Mouse (Mus musculus): ENCODE measurements around the gene Ptgfrn. TPM values are rescaled to one million over a fixed set of nuclear protein-coding genes. Genes with fewer than 3 reads are reported as not detected.

Ptgfrn gene
- total RNA-seq (2021): 10 to 100 TPM; 33.3 to 37.5 TPM
- long read RNA-seq, experiment 1, full-length matches to known transcripts: 4 of 10 reads
- long read RNA-seq, experiment 1, partial matches to known transcripts: 0 of 10 reads
- long read RNA-seq, experiment 1, other reads (novel, unspliced or antisense): 6 of 10 reads
- long read RNA-seq, experiment 2, full-length matches to known transcripts: 2 of 9 reads
- long read RNA-seq, experiment 2, partial matches to known transcripts: 1 of 9 reads
- long read RNA-seq, experiment 2, other reads (novel, unspliced or antisense): 6 of 9 reads

DNA sequence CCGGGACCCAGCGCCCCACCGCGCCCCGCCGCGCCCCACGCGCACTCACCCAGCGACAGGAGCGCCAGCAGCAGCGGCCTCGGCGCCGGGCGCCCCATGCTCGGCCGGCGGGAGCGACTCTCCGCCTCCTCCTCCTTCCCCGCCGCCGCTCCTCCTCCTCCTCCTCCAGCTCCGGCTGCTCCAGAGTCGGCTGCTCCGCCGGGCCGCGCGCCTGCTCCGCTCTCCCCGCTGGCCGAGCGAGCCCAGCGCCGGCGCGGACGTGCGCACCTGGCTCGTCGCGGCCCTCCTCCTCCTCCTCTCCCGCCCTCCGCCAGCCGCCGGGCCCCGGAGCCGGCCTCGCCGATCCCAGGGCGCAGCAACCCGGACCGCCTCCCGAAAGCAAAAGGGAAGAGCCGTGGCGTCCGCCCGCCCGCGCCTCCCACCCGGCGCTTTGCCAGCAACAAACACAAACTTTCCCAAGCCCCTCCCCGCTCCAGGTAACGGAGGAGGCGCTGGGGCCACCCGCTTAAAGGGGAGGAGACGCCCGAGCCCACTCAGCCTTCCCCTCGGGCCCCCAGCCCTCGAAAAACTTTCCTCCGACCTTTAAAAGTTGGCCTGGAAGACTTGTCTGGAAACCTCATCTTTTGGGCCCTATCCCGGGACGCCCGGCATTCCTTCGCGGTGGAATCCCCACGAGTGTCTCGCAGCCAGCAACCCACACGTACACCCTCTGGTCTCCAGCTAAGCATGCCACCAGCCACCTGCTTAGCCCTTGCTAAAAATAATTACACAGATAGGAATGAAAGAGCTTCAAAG is at the start of gene Ptgfrn:
Ptgfrn (minus strand) TSS at position 236 of the 795 bp plus-strand sequence.
- DNase-seq (ENCODE audit: low spot score in 2 of 2): peak; percentile 49 to 66

- no peak for DNase-seq (ENCODE audit: low spot score in 2 of 2)
Measured at GRCm38 (mm10) chr3:101159701-101160100, 49.6 kb upstream of the Ptgfrn start.

GRCm38 (mm10) chr3:101154067-101154466 is 44.0 kb upstream of the Ptgfrn start:
- no peak for DNase-seq (ENCODE audit: low spot score in 2 of 2)

DNA sequence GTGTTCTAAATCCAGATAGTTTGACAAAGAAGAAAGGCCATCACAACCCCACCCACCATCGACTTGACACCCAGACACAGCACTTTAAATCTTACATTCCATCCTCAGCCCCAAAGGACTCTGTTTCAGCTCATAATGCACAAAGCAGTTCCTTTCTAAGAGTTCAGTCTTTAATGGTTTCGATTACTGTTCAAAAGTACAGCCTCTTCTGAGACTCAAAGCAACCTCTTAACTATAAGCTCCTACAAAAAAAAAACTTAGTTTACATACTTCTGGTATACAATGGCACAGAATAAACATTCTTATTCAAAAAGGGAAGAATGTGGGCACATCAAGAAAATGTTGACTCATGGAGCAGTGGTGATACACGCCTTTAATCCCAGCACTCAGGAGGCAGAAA is 43.3 kb upstream of the Ptgfrn start:
- no peak for DNase-seq (ENCODE audit: low spot score in 2 of 2)

- no peak for DNase-seq (ENCODE audit: low spot score in 2 of 2)
Measured at GRCm38 (mm10) chr3:101146126-101146772, 36.2 kb upstream of the Ptgfrn start.

DNA sequence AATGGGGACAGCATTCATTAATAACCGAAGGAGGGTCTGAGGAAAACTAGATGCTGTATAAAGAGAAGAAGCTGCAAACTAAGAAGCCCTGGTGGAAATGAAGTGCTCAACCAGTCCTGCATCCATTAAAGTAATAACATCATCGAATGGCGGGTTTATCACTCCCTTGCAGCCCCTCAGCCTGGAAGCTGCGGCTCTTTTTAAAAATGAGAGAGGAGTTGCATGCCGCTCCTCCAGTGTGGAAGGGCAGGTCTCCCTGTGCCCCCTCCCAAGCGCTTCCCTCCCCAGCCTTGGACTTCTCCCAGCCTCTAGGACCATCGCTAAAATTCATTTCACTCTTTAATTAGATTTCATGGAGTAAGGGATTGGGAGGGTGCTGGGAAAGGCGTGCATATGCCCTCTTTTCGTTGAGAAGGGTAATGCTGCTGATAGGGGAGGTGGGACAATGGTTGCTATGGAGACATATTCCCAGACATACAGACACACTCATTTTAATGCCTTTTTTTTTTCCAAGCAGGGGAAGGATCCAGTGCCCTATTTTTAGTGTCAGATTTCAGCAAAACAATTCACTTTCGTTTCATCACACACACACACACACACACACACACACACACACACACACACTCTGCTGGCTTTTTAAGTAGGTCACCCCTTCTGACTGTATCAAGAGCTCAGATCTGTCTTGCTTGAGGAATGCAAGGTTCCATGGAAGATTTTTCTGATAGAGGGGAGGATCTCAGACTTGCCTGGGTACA is 35.4 kb upstream of the Ptgfrn start:
- DNase-seq (ENCODE audit: low spot score in 2 of 2): peak in 1 of 2 experiments; percentile 40

DNA sequence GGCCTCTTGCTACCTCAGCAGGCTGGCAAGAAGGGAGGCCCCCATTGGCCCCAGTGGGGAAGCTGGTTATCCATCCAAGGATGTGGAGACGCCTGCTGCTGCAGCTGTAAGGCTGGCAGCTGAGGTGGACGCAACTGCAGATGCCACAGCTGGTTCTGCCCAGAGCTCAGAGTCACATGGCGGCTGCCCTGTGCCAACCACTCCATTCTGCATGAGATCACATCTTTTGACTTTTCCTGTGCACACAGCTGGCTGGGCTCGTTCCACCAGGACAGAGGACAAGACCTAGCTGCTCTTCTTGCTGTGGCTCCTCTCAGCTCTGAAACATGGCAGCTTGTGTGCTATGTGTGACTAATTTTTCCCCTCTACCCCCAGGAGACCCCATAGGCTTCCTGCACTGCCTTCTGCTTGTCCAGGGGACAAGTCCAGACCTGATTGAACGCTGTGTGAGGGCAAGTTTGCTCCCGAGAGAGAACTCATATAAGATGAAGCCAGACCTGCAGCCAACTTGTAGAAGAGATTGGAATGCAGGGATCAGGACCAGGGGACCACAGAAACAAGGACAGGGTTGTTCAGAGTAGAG is 34.4 kb upstream of the Ptgfrn start:
- DNase-seq (ENCODE audit: low spot score in 2 of 2): no peak

DNA sequence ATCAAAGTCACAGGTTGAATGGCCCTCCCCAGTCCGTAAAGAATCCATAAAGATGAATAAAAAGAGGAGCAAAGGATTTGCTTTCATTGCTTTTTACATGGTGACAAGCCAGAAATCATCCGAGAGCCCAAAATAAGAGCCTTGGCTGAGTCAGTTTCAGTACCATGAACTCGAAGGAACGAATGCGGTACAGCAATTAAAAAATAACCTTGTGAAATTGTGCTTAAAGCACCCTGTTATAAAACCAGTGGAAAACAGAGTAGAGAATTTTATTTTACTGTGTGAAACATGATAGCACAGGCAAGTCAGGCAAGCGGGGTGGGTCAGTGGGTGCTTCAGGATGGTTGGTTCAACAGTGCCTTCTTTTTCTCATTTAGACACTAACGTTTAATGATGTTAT is 33.4 kb upstream of the Ptgfrn start:
- no peak for DNase-seq (ENCODE audit: low spot score in 2 of 2)

DNA sequence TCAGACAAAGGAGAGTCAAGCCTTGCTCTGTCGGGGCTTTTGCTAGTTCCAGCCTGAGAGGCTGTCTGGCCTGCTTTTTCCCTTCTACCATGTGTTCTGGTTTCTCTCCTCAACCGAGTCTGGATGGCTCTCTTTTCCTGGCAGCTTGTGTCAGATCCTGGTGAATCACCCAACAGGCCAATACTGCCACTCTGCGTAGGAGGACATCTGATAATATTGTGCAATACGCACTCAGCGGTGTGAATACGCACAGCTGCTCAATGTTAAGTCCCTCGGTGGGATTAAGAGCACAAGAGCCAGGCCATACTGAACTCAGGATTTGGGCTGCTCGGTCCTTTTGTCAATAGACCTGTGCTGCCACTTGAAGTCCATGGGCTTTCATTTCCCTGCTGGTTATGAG is 31.8 kb upstream of the Ptgfrn start:
- no peak for DNase-seq (ENCODE audit: low spot score in 2 of 2)

- DNase-seq (ENCODE audit: low spot score in 2 of 2): no peak
Measured at GRCm38 (mm10) chr3:101139958-101140357, 29.9 kb upstream of the Ptgfrn start.

- DNase-seq (ENCODE audit: low spot score in 2 of 2): no peak
Measured at GRCm38 (mm10) chr3:101136483-101136882, 26.4 kb upstream of the Ptgfrn start.

GRCm38 (mm10) chr3:101134861-101135260 is 24.8 kb upstream of the Ptgfrn start:
- no peak for DNase-seq (ENCODE audit: low spot score in 2 of 2)

- DNase-seq (ENCODE audit: low spot score in 2 of 2): no peak
Measured at GRCm38 (mm10) chr3:101132981-101133380, 22.9 kb upstream of the Ptgfrn start.

DNA sequence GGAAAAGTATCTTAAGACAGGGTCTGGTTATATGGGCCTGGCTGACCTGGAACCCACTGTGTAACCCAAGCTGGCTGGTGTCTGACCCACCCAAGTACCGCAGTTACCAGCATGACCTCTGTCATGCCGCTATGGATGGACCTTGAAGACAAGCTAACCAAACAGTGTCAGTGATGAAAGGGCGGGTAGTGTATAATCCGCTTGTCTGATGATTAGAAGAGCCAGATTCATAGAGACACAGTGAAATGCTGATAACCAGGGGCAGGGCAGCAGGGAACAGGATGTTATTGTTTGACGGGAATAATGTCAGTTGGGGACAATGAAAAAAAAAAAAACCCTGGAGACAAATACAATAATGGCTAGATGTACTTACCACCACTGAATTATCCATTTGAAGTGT is 21.7 kb upstream of the Ptgfrn start:
- DNase-seq (ENCODE audit: low spot score in 2 of 2): no peak

- DNase-seq (ENCODE audit: low spot score in 2 of 2): no peak
Measured at GRCm38 (mm10) chr3:101130526-101130925, 20.4 kb upstream of the Ptgfrn start.

- no peak for DNase-seq (ENCODE audit: low spot score in 2 of 2)
Measured at GRCm38 (mm10) chr3:101129620-101130019, 19.5 kb upstream of the Ptgfrn start.

DNA sequence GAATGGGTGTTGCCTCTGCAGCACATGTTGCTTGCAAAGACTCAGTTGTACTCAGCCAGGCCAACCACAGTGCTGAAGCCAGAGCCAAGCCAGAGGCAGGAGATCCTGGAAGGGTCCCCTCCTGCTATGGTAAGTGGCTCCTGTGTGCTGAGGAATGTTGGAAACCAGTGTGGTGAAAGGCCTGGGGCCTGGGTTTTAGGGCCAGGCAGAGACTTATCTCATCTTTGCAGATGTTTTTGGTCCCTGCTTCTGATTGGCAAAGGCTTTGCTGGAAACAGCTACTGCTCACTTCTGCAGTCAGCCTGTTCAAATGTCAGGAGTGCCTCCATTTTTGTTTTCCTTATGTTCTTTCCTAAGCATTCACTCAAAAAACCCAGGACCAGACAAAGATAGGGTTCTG is 19.0 kb upstream of the Ptgfrn start:
- no peak for DNase-seq (ENCODE audit: low spot score in 2 of 2)

DNA sequence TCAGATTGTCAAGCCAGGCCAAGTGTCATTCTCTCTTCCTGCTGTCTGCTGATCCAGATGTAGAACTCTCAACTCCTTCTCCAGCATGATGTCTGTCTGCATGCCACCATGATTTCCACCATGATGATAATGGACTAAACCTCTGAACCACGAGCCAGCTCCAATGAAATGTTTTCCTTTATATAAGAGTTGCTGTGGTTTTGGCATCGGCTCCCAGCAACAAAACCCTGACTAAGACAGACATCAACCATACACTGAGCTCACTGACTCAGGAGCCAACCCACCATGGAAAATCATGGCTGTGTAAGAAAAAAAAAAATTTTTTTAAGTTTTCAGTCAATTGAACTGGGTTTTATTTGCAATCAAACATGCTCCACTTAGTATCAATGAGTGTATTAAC is 17.7 kb upstream of the Ptgfrn start:
- DNase-seq (ENCODE audit: low spot score in 2 of 2): no peak

GRCm38 (mm10) chr3:101124716-101125115 is 14.6 kb upstream of the Ptgfrn start:
- no peak for DNase-seq (ENCODE audit: low spot score in 2 of 2)

DNA sequence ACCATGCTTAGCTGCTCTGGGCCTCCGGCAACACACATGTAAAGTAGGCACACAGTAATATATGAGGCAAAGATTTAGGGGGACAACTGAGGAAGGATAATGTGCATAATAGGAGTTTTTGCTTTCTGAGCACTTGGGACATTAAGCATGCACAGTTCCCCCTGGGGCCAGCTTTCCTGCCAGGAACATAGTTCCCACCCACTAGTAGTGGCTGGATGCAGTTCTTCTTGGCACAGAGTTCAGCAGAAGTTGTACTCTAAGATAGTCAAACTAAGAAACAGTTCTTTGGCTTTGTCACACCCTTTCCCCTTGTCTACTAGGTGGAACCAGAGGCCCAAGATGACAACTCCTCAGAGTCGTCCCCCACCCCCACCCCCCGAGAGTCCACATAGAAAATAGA is 12.4 kb upstream of the Ptgfrn start:
- no peak for DNase-seq (ENCODE audit: low spot score in 2 of 2)

DNA sequence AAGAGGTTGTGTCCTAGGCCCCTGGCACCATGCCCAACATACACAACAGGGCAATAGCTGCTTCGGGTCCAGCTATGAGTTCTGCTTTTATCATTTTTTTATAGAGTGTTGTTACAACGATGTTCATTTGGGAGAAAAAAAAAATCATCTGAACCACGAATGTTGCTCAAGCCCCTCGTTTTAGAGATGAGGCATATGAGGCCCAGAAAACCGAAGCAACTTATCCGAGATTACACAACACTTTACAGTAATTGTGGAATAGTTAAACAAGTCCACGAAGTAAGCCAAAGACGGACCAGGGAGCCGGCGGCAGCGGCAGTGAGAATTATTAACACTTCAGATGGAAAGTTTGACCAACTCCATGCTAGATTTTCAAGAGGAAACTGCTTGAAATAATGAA is 7.7 kb upstream of the Ptgfrn start:
- no peak for DNase-seq (ENCODE audit: low spot score in 2 of 2)

All from left cerebral cortex, adult 18-20 months (tissue).